Mouse (Mus musculus) cerebellum, adult 9-10 months (tissue): ENCODE data around the gene Fcnb.

Experiments used
- DNase-seq: peaks from one replicate; pipeline ENCODE4 v3.0.0; 2022

The Fcnb gene

GRCm38 (mm10) chr2:28084768-28085167, at the start of gene Fcnb:
TSS of gene Fcnb (minus strand) at chr2:28084885.
- no peak for DNase-seq

- DNase-seq: peak; percentile 18
These were observed 49.1 kb upstream of the Fcnb start for GRCm38 (mm10) chr2:28133833-28134232.

GRCm38 (mm10) chr2:28132117-28132516, 47.4 kb upstream of the Fcnb start:
- no peak for DNase-seq

GRCm38 (mm10) chr2:28126763-28127438, 42.2 kb upstream of the Fcnb start:
- DNase-seq: no peak

- DNase-seq: no peak
These were observed 39.2 kb upstream of the Fcnb start for GRCm38 (mm10) chr2:28123910-28124309.

- no peak for DNase-seq
These were observed 36.6 kb upstream of the Fcnb start for GRCm38 (mm10) chr2:28121309-28121708.

- DNase-seq: no peak
These were observed 35.7 kb upstream of the Fcnb start for GRCm38 (mm10) chr2:28120342-28120741.

DNA sequence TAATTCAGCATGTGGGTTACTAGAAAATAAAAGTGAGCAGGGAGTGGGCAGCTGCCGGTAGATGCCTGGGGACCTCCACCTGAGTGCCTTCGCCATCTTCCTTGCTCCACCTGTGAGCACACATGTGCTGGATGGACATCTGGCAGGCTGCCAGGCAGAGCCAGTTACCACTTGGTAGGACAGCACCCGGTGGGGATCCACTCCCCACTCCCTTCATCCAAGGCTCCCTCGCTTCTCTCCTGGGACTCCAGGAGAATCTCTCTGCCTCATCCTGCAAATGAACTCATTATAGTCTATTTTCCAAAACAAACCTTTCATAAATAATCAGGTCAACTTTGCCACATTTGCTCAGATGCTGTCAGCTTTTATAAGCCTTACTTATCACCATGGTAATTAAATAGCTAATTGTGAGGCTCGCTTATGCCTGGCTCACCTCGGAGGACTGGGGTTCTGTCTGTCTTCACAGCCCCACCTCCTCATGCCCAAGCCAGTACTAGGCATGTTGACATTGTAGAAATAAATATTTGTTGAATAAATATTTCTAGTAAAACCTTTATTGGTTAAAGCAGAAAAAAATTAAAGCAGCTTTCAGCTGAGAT, 33.9 kb upstream of the Fcnb start:
- no peak for DNase-seq

- no peak for DNase-seq
These were observed 33.0 kb upstream of the Fcnb start for GRCm38 (mm10) chr2:28117490-28118308.

- no peak for DNase-seq
These were observed 24.1 kb upstream of the Fcnb start for GRCm38 (mm10) chr2:28108763-28109162.

GRCm38 (mm10) chr2:28106002-28106401, 21.3 kb upstream of the Fcnb start:
- DNase-seq: no peak

DNA sequence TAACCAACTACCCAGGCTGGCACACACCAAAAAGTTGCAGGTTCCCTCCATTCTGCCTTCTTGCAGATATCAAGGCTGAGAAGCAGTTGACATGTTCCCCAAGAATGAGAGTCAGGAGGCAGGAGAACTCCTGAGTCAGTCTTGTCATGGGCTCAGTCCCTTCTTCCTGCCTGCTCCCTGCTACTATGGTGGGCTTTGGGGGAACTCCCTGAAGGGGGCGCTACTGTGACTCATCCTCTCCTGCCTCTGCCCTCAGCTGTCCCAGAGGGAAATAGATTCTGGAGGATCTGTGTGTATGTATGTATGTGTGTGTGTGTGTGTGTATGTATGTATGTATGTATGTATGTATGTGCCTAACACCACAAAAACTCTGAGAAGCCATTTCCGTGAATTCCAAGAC, 19.0 kb upstream of the Fcnb start:
- DNase-seq: no peak

DNA sequence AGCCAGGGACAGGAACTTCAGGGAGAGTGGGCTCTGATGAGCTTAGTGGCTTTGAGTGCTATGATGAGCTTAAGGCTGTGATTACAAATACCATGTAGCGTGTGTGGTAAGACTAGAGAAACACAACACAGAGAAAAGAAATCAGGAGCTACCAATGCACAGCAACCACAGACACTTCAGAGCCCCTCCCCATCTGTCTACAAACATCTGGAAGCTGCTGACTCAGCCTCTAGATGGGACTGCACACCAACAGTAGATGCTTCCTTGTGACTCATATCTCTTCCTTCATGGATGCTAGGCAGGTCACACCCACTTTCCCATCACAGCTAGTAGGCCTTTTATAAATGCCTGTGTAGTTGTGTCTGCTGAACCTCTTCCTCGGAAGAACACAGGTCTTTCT, 17.2 kb upstream of the Fcnb start:
- DNase-seq: no peak

DNA sequence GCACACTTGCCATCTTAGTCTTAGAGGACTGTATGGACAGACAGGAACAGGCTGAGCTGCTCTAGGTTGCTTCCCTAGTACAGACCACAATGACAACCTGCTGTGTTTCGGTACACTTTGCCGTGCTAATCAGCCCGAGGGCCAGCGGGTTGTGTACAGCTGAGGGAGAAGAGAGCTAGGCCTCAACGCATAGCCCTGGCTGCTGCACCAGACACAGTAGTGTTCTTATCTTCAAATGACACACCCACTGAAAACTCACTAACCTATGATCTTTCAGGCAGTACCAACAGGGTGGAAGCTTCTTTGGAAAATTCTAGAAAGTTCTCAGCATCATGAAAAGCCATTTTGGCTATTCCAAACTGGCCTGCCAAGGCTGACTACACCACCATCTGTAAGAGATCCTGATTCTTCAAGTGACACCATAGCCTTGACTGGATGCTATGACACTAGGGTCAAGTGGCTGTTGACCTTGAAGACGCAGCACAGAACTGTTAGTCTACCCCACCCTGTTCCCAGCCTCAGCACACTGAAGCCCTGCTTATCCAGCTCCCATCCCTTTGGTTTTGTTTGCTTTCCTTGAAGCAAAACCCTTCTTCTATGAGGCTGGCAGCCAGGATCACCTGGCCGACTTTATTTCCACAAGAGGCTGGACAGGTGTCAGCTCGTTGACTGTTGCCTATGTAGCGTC, 16.3 kb upstream of the Fcnb start:
- DNase-seq: no peak

DNA sequence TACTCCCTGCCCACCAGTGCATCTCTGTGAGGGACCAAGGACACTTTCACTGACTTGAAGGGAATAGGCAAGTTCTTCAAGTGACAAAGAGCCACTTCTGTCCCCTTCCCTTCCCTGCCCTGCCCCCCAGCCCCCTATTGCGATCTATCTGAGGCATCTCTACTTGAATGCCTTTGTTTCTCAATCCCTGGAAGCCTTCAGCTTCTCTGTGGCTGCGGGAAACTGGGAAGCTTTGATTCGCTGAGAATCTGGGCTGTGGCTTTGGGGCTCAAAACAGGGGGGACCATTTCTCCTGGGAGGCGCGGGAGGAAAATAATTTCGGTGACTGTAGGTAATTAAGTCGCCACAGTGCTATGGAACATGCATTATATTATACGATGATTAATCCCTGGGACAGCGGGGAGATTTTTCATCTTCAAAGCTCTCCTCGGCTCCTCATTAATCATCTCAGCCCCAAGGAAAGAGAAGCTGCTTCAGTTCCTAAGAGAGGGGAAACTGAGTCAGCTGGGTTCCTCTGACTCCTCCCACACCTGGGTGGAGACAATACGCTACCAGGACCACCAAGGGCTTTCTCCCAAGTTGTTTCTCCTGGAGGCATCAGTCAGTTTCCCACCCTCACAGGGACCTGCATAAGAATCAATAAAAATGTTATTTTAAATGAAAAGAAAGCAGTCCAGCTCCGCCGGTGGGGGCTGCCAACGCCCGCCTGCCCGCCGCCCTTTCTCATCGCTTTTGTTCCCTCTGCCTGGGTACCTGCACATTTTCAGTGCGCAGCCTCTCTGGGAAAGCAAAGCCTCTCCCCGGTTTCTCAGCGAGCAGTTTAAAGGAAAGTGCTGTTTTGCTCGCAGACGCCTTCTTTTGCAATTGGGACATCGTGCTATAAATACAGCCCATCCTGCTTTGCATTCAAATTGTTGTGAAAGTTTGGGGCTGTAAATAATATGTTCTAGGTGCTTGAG, 14.1 kb upstream of the Fcnb start:
- no peak for DNase-seq

DNA sequence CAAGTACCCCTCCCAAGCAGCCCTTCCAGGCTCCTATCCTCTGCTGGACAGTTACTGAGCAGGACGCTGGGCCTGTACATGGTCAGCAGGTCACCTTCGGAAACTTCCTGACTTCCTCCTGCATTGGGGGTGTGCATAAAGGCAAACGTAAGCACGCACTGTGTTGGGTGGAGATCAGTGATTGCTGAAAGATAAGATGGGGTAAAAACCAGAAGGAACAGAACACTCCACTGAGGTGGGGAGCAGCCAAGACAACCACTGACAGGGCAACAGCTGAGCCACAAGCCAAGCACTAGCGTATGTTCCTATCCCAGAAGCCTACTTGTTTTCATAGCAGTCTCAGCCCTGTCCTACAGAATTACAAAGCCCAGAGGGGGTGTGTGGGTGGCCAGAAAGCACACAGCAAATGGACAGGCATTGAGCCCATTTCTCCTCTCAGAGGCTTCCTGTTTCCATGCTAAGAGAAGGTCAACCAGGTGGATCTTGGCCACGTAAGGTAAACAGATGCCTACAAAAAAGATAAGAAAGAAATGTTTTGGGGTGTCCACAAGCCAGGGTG, 12.1 kb upstream of the Fcnb start:
- DNase-seq: peak; percentile 29

DNA sequence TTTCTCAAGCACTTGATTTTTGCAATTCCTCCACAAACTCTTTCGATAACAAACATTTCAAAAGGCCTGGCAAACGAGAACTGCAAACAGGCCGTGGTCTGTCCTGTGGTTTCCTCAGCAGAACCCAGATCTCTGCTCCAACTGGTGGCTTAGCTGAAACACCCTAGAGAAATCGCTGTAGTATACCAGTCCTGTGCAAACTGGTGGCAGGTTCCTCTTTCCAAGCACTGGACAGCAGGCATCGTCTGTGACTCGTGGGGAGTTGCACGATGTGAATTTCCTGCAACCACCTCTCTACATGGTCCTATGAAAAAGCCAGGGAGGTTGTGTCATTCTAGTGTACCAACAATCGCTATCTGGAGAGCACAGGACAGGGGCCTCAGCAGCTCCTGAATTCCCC, 7.4 kb upstream of the Fcnb start:
- no peak for DNase-seq

DNA sequence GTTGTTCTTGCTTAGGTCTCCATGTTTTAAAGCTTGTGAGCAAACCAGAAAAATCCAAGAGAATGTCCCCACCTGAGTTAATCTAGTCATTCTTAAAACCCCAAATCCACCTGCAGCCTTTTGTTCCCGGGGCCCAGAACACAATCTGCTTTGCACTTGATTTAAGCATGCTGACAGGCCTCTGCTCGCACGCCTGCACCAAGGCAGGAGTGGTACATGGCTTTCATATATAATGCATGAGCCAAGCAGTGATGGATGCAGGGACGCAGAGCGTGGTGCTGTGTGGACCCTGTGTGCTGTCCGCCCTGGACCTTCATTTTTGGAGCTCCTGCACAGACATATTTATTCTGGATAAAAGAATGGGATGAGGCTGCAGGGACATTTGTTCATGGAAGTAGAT, 6.4 kb upstream of the Fcnb start:
- no peak for DNase-seq

DNA sequence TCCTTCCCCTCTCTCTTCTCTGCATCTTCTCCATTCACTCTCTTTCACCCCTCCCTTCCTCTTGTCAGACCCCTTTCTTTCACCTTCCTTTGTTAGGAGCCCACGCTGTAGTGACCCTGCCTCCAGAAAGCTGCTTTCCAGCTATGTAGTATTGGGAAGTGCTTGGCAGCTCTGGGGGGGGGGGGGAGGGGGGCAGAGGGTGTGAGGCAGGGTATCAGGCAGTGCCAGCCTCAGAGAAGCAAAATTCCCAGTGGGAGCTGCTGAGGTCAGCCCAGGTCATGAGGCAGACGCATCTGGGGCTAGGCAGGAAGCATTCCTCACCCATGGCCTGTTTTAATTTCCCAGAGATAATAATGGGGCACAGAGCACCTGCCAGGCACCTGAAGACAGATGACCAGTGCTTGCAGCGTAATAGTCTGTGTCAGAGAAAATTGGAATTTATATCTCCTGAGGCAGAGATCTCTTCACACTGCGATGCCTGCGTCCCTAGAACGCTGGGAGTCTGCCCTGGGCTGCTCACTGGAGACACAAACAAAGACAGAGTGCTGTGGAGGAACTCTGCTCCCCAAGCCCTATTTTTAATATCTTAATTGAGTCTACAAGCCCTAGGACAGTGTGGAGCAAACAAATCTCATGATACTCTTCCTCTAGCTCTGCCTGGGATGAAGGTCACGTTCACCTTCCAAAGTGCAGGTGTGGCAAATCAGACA, 5.8 kb upstream of the Fcnb start:
- DNase-seq: no peak

DNA sequence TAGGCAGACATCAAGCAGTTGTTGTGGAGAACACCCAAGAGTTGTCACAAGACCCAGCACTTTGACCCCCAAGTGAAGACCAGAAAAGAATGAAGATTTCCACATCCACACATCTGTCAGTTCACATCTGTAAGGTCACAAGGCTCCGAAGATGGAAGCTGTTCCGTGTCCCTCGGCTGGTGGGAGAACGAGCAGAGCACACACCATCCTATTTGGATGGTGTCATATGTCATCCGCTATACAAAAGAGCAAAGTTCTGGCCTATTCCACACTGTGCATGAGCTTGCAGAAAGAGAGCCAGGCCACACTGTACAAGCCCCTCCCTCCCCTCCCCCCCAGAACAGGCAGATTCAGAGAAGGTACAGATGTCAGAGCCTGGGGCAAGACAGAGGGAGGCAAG, 4.4 kb upstream of the Fcnb start:
- no peak for DNase-seq

DNA sequence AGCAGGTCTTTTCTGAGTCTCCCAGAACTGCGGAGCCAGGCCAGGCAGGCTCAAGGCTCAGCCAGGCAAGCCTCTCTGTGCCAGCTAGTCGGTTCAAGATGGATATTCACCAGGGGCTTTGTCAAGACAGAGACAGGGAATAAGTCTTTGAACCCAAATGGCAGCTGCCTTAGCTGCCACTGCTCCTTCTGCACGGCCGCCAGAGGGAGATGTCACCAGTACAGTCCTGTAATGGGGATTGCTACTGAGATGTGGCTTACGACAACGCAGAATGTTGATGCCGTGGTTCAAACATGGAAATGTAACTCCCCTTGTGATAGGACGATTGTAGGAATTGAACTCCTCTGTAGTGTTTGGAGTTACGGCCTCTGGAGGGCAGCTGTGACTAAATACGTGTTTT, 1.4 kb upstream of the Fcnb start:
- no peak for DNase-seq
